Mouse (Mus musculus) macrophage (primary cell): ENCODE data around the gene Adamts3. TPM values are rescaled to one million over a fixed set of nuclear protein-coding genes. Genes with fewer than 3 reads are reported as not detected.

ENCODE experiments used
- H3K27ac ChIP-seq: fragments of 350-480 bp; formaldehyde crosslinking; 2 replicates; pipeline ENCODE4 v1.9.0; 2021
- H3K36me3 ChIP-seq: fragments of 350-480 bp; formaldehyde crosslinking; 2 replicates; pipeline ENCODE4 v1.9.0; 2021; ENCODE audit errors: inconsistent target
- H3K4me3 ChIP-seq: fragments of 350-480 bp; formaldehyde crosslinking; 2 replicates; pipeline ENCODE4 v1.9.0; 2021; ENCODE audit errors: inconsistent target
- H3K79me2 ChIP-seq: fragments of 350-480 bp; formaldehyde crosslinking; 2 replicates; pipeline ENCODE4 v1.9.0; 2021; ENCODE audit errors: inconsistent target
- WGBS: methylation state at CpG from one replicate; pipeline ENCODE4 v1.1.7; 2026; ENCODE audit warnings: inconsistent platforms; ENCODE audit not compliant: missing documents; 5-methylcytosine and 5-hydroxymethylcytosine counted together
- polyA plus RNA-seq: library from polyadenylated mRNA; stranded (reverse); fragments of 250-400 nt; gene quantifications from 3 replicates; pipeline ENCODE4 v1.2.4, GENCODE M21; 2018; ENCODE audit warnings: inconsistent platforms
- total RNA-seq, 78 experiments: library from RNA; depleted of rRNA; stranded (reverse); fragments of 250-400 nt; gene quantifications; 1 replicate in 9 of 78; 2 replicates in 24 of 78; 3 replicates in 43 of 78; 4 replicates in 2 of 78; pipeline ENCODE4 v1.2.4; 2018; ENCODE audit warnings: inconsistent platforms in 56 of 78

Adamts3 gene
- 1 to 10 TPM in 1 of 26 experiments, under 1 TPM in 1, not detected in 24; 0.59 to 1.4 TPM for total RNA-seq (2018; cell fraction: chromatin; rRNA removed)
- under 1 TPM in 1 of 26 experiments, not detected in 25; 0.05 TPM for total RNA-seq (2018; cell fraction: cytosol; rRNA removed)
- under 1 TPM in 1 of 26 experiments, not detected in 25; 0.65 TPM for total RNA-seq (2018; cell fraction: nucleus; rRNA removed)
- polyA plus RNA-seq = not detected in 3 replicates

- H3K4me3 ChIP-seq = peak within 1 kb of the TSS; percentile 7; the same call in 1 of the 2 replicates
- H3K79me2 ChIP-seq = no peaks in the 10 kb centered on the region
- H3K36me3 ChIP-seq = no peaks in the 10 kb centered on the region
- 4% methylated on average over 69 of the region's 78 CpGs for WGBS
- no peak within 1 kb of the TSS for H3K27ac ChIP-seq
Observed at GRCm38 (mm10) chr5:89883051-89883907, at the start of gene Adamts3. Gene Adamts3, minus strand, starts transcription at chr5:89883334.

GRCm38 (mm10) chr5:89931511-89931910 is 48.4 kb upstream of the Adamts3 start:
- Histone ChIP-seq H3K79me2 (no peaks in the 10 kb centered on the region), H3K36me3 (no peaks in the 10 kb centered on the region), H3K4me3 (no peak overlapping the region), H3K27ac (no peak overlapping the region)
- 8% methylated on average over 4 of the region's 4 CpGs for WGBS

GRCm38 (mm10) chr5:89912359-89912758 is 29.2 kb upstream of the Adamts3 start:
- no peak overlapping the region for H3K4me3 ChIP-seq
- no peak overlapping the region for H3K27ac ChIP-seq
- no peaks in the 10 kb centered on the region for H3K79me2 ChIP-seq
- H3K36me3 ChIP-seq = no peaks in the 10 kb centered on the region

- H3K4me3 ChIP-seq = no peak overlapping the region
- H3K79me2 ChIP-seq = no peaks in the 10 kb centered on the region
- no peaks in the 10 kb centered on the region for H3K36me3 ChIP-seq
- H3K27ac ChIP-seq = no peak overlapping the region
- 82% methylated on average over 7 of the region's 7 CpGs for WGBS
Observed at GRCm38 (mm10) chr5:89911950-89912349, 28.8 kb upstream of the Adamts3 start.

- no peak overlapping the region for H3K4me3 ChIP-seq
- WGBS = 93% methylated on average over 4 of the region's 4 CpGs
Observed at GRCm38 (mm10) chr5:89911508-89911907, 28.4 kb upstream of the Adamts3 start.

GRCm38 (mm10) chr5:89906884-89907431 is 23.8 kb upstream of the Adamts3 start:
- Histone ChIP-seq H3K36me3 (no peaks in the 10 kb centered on the region), H3K27ac (no peak overlapping the region), H3K79me2 (no peaks in the 10 kb centered on the region), H3K4me3 (no peak overlapping the region)
- 89% methylated on average over 13 of the region's 13 CpGs for WGBS

More at GRCm38 (mm10) chr5:89911508-89911907, 28.4 kb upstream of the Adamts3 start:
- Histone ChIP-seq H3K27ac (no peak overlapping the region), H3K79me2 (no peaks in the 10 kb centered on the region), H3K36me3 (no peaks in the 10 kb centered on the region)

GRCm38 (mm10) chr5:89901026-89901425 is 17.9 kb upstream of the Adamts3 start:
- H3K4me3 ChIP-seq = no peak overlapping the region
- H3K36me3 ChIP-seq = no peaks in the 10 kb centered on the region
- WGBS = 79% methylated on average over 5 of the region's 5 CpGs
- no peak overlapping the region for H3K27ac ChIP-seq
- no peaks in the 10 kb centered on the region for H3K79me2 ChIP-seq

- Histone ChIP-seq H3K36me3 (no peaks in the 10 kb centered on the region), H3K27ac (no peak overlapping the region), H3K79me2 (no peaks in the 10 kb centered on the region), H3K4me3 (no peak overlapping the region)
- 7% methylated on average over 9 of the region's 9 CpGs for WGBS
Observed at GRCm38 (mm10) chr5:89897495-89897894, 14.4 kb upstream of the Adamts3 start.

GRCm38 (mm10) chr5:89895520-89895919 is 12.4 kb upstream of the Adamts3 start:
- no peak overlapping the region for H3K4me3 ChIP-seq
- 93% methylated on average over 7 of the region's 7 CpGs for WGBS
- H3K27ac ChIP-seq = no peak overlapping the region
- no peaks in the 10 kb centered on the region for H3K36me3 ChIP-seq
- H3K79me2 ChIP-seq = no peaks in the 10 kb centered on the region

GRCm38 (mm10) chr5:89884991-89885390 is 1.9 kb upstream of the Adamts3 start:
- Histone ChIP-seq H3K27ac (no peak overlapping the region), H3K4me3 (no peak overlapping the region), H3K79me2 (no peaks in the 10 kb centered on the region), H3K36me3 (no peaks in the 10 kb centered on the region)
- 72% methylated on average over 3 of the region's 4 CpGs for WGBS

- H3K4me3 ChIP-seq = no peak overlapping the region
Observed at GRCm38 (mm10) chr5:89883908-89884204, 722 bp upstream of the Adamts3 start.

GRCm38 (mm10) chr5:89882091-89882734 is 921 bp downstream of the Adamts3 start:
- Histone ChIP-seq H3K27ac (no peak overlapping the region), H3K36me3 (no peaks in the 10 kb centered on the region), H3K4me3 (no peak overlapping the region; the same call in 1 of the 2 replicates), H3K79me2 (no peaks in the 10 kb centered on the region)
- 4% methylated on average over 32 of the region's 35 CpGs for WGBS

More at GRCm38 (mm10) chr5:89883908-89884204, 722 bp upstream of the Adamts3 start:
- 28% methylated on average over 8 of the region's 8 CpGs for WGBS
- Histone ChIP-seq H3K27ac (no peak overlapping the region), H3K36me3 (no peaks in the 10 kb centered on the region), H3K79me2 (no peaks in the 10 kb centered on the region)

GRCm38 (mm10) chr5:89881425-89881824 is 1.7 kb downstream of the Adamts3 start:
- H3K4me3 ChIP-seq = no peak overlapping the region
- WGBS = 83% methylated on average over 4 of the region's 4 CpGs
- H3K36me3 ChIP-seq = no peaks in the 10 kb centered on the region
- no peak overlapping the region for H3K27ac ChIP-seq
- H3K79me2 ChIP-seq = no peaks in the 10 kb centered on the region

- H3K4me3 ChIP-seq = no peak overlapping the region
- 95% methylated on average over 11 of the region's 11 CpGs for WGBS
- no peak overlapping the region for H3K27ac ChIP-seq
- H3K79me2 ChIP-seq = no peaks in the 10 kb centered on the region
- no peaks in the 10 kb centered on the region for H3K36me3 ChIP-seq
Observed at GRCm38 (mm10) chr5:89878866-89879392, 4.2 kb downstream of the Adamts3 start.
